Mouse (Mus musculus) stomach, embryonic 15.5 days (tissue): Measurements from ENCODE around the gene Napsa. TPM values are rescaled to one million over a fixed set of nuclear protein-coding genes. Genes with fewer than 3 reads are reported as not detected.

Experiments used
- ATAC-seq: fragments of 200-750 bp; cut with Nextera tagmentation; 2 replicates; pipeline ENCODE4 v1.8.0; 2017; ENCODE audit warnings: low read depth, moderate number of reproducible peaks, moderate TSS enrichment; ENCODE audit not compliant: insufficient read depth, low FRiP score
- H3K27ac ChIP-seq: fragments of 300-500 bp; sonication (generic); 2 replicates; pipeline ENCODE4 v1.5.1; 2015; ENCODE audit warnings: mild to moderate bottlenecking, inconsistent platforms
- H3K27me3 ChIP-seq: fragments of 300-500 bp; sonication (generic); replicated peaks from 2 replicates; pipeline ENCODE4 v1.6.1; 2015; ENCODE audit warnings: inconsistent platforms
- H3K36me3 ChIP-seq: fragments of 300-500 bp; sonication (generic); 2 replicates; pipeline ENCODE4 v1.6.1; 2015; ENCODE audit warnings: inconsistent platforms
- H3K4me1 ChIP-seq: fragments of 300-500 bp; sonication (generic); 2 replicates; pipeline ENCODE4 v1.6.1; 2015; ENCODE audit warnings: inconsistent platforms
- H3K4me2 ChIP-seq: fragments of 300-500 bp; sonication (generic); 2 replicates; pipeline ENCODE4 v1.6.1; 2015; ENCODE audit warnings: mild to moderate bottlenecking, inconsistent platforms
- H3K4me3 ChIP-seq: fragments of 300-500 bp; sonication (generic); replicated peaks from 2 replicates; pipeline ENCODE4 v1.5.1; 2015; ENCODE audit warnings: inconsistent platforms
- H3K9ac ChIP-seq: fragments of 300-500 bp; sonication (generic); 2 replicates; pipeline ENCODE4 v1.6.1; 2015; ENCODE audit warnings: inconsistent platforms
- H3K9me3 ChIP-seq: fragments of 300-500 bp; sonication (generic); 2 replicates; pipeline ENCODE4 v1.6.1; 2016; ENCODE audit warnings: inconsistent platforms
- WGBS: fragments of 180-500 bp; shearing (Covaris S2); methylation state at CpG from one replicate; pipeline ENCODE4 v1.1.7; 2015; 5-methylcytosine and 5-hydroxymethylcytosine counted together
- polyA plus RNA-seq: library from polyadenylated mRNA; unstranded; fragments of >200 nt; fragmentation: Nextera tagmentation; extraction: Ambion mirVana; gene quantifications from 2 replicates; pipeline ENCODE4 v1.2.1, GENCODE M21; 2015

Gene Napsa
- polyA plus RNA-seq, 1 experiment from 2014 or later, result 4.9 TPM

- H3K4me2 ChIP-seq, result no peak overlapping the region
- WGBS, result 71% methylated on average over 1 of the region's 1 CpGs
- peaks cover 32% of the 10 kb centered on the region for H3K27me3 ChIP-seq
Measured at GRCm38 (mm10) chr7:44583146-44583545, 11.0 kb downstream of the Napsa start.

GRCm38 (mm10) chr7:44584265-44584804, 12.2 kb downstream of the Napsa start:
- H3K27ac ChIP-seq, result no peak overlapping the region
- H3K9ac ChIP-seq, result no peak overlapping the region
- no peak overlapping the region for H3K4me3 ChIP-seq
- WGBS, result 73% methylated on average over 4 of the region's 4 CpGs
- H3K4me1 ChIP-seq, result peaks cover 15% of the 10 kb centered on the region
- no peaks in the 10 kb centered on the region for H3K36me3 ChIP-seq
- peaks cover 44% of the 10 kb centered on the region for H3K27me3 ChIP-seq
- H3K9me3 ChIP-seq, result no peaks in the 10 kb centered on the region
- no peak overlapping the region for H3K4me2 ChIP-seq
- no peak for ATAC-seq

More at GRCm38 (mm10) chr7:44583146-44583545, 11.0 kb downstream of the Napsa start:
- no peak for ATAC-seq
- Histone ChIP-seq H3K4me3 (no peak overlapping the region), H3K27ac (no peak overlapping the region), H3K36me3 (no peaks in the 10 kb centered on the region), H3K9me3 (no peaks in the 10 kb centered on the region), H3K4me1 (peaks cover 6% of the 10 kb centered on the region), H3K9ac (no peak overlapping the region)

GRCm38 (mm10) chr7:44584921-44585320, 12.7 kb downstream of the Napsa start:
- no peak overlapping the region for H3K4me2 ChIP-seq
- no peak overlapping the region for H3K27ac ChIP-seq
- no peak overlapping the region for H3K4me3 ChIP-seq
- H3K27me3 ChIP-seq, result peaks cover 48% of the 10 kb centered on the region
- 92% methylated on average over 6 of the region's 6 CpGs for WGBS
- H3K4me1 ChIP-seq, result peaks cover 21% of the 10 kb centered on the region
- no peaks in the 10 kb centered on the region for H3K36me3 ChIP-seq
- no peaks in the 10 kb centered on the region for H3K9me3 ChIP-seq
- no peak; the same call in 1 of the 2 replicates for ATAC-seq
- no peak overlapping the region for H3K9ac ChIP-seq

GRCm38 (mm10) chr7:44585606-44586005, 13.4 kb downstream of the Napsa start:
- WGBS, result 84% methylated on average over 6 of the region's 6 CpGs
- H3K27me3 ChIP-seq, result peaks cover 48% of the 10 kb centered on the region

GRCm38 (mm10) chr7:44586518-44586917, 14.3 kb downstream of the Napsa start:
- H3K4me2 ChIP-seq, result peak overlapping the region; percentile 50
- no peaks in the 10 kb centered on the region for H3K9me3 ChIP-seq
- peak overlapping the region; percentile 26 for H3K4me3 ChIP-seq
- no peak for ATAC-seq
- peaks cover 56% of the 10 kb centered on the region for H3K27me3 ChIP-seq
- H3K9ac ChIP-seq, result no peak overlapping the region
- 9% methylated on average over 19 of the region's 19 CpGs for WGBS
- H3K27ac ChIP-seq, result no peak overlapping the region
- no peaks in the 10 kb centered on the region for H3K36me3 ChIP-seq
- peaks cover 34% of the 10 kb centered on the region for H3K4me1 ChIP-seq

More at GRCm38 (mm10) chr7:44585606-44586005, 13.4 kb downstream of the Napsa start:
- no peaks in the 10 kb centered on the region for H3K36me3 ChIP-seq
- H3K9ac ChIP-seq, result no peak overlapping the region
- peaks cover 26% of the 10 kb centered on the region for H3K4me1 ChIP-seq
- ATAC-seq, result no peak
- no peak overlapping the region for H3K4me2 ChIP-seq
- no peaks in the 10 kb centered on the region for H3K9me3 ChIP-seq
- H3K27ac ChIP-seq, result no peak overlapping the region
- H3K4me3 ChIP-seq, result no peak overlapping the region

GRCm38 (mm10) chr7:44586930-44587329, 14.8 kb downstream of the Napsa start:
- Histone ChIP-seq H3K27me3 (peaks cover 60% of the 10 kb centered on the region), H3K4me1 (peaks cover 38% of the 10 kb centered on the region), H3K36me3 (no peaks in the 10 kb centered on the region), H3K27ac (no peak overlapping the region), H3K4me3 (peak overlapping the region; percentile 26), H3K9me3 (no peaks in the 10 kb centered on the region), H3K9ac (no peak overlapping the region), H3K4me2 (peak overlapping the region; percentile 50)
- WGBS, result under 1% methylated on average over 18 of the region's 18 CpGs
- ATAC-seq, result no peak

GRCm38 (mm10) chr7:44587676-44588075, 15.5 kb downstream of the Napsa start:
- H3K9me3 ChIP-seq, result no peaks in the 10 kb centered on the region
- no peaks in the 10 kb centered on the region for H3K36me3 ChIP-seq
- no peak overlapping the region for H3K9ac ChIP-seq
- H3K4me1 ChIP-seq, result peaks cover 38% of the 10 kb centered on the region
- ATAC-seq, result no peak
- H3K27ac ChIP-seq, result no peak overlapping the region
- H3K27me3 ChIP-seq, result peaks cover 67% of the 10 kb centered on the region
- H3K4me2 ChIP-seq, result no peak overlapping the region
- H3K4me3 ChIP-seq, result no peak overlapping the region
- 34% methylated on average over 6 of the region's 6 CpGs for WGBS

- Histone ChIP-seq H3K27me3 (peaks cover 74% of the 10 kb centered on the region), H3K9ac (no peak overlapping the region), H3K4me2 (peak overlapping the region; percentile 100), H3K9me3 (no peaks in the 10 kb centered on the region), H3K4me3 (peak overlapping the region; percentile 55), H3K27ac (no peak overlapping the region), H3K36me3 (no peaks in the 10 kb centered on the region), H3K4me1 (peaks cover 38% of the 10 kb centered on the region)
- no peak for ATAC-seq
- 7% methylated on average over 12 of the region's 12 CpGs for WGBS
Measured at GRCm38 (mm10) chr7:44588338-44588737, 16.2 kb downstream of the Napsa start.

- H3K9me3 ChIP-seq, result no peaks in the 10 kb centered on the region
- H3K27me3 ChIP-seq, result peaks cover 78% of the 10 kb centered on the region
- peak overlapping the region; percentile 55 for H3K4me3 ChIP-seq
- H3K27ac ChIP-seq, result no peak overlapping the region
- H3K4me2 ChIP-seq, result peak overlapping the region; percentile 100
- no peaks in the 10 kb centered on the region for H3K36me3 ChIP-seq
- H3K4me1 ChIP-seq, result peaks cover 45% of the 10 kb centered on the region
- under 1% methylated on average over 30 of the region's 33 CpGs for WGBS
- H3K9ac ChIP-seq, result 0 out of 2 replicates have a peak overlapping the region, but pooled peaks have one; percentile 19
- peak; percentile 52 for ATAC-seq
Measured at GRCm38 (mm10) chr7:44589149-44589548, 17.0 kb downstream of the Napsa start.

GRCm38 (mm10) chr7:44589946-44590345, 17.8 kb downstream of the Napsa start:
- peaks cover 76% of the 10 kb centered on the region for H3K27me3 ChIP-seq
- peak overlapping the region; percentile 55; the same call in 1 of the 2 replicates for H3K4me3 ChIP-seq
- H3K4me2 ChIP-seq, result peak overlapping the region; percentile 100
- 6% methylated on average over 13 of the region's 13 CpGs for WGBS
- H3K9ac ChIP-seq, result no peak overlapping the region
- H3K4me1 ChIP-seq, result peaks cover 45% of the 10 kb centered on the region
- no peak for ATAC-seq
- H3K27ac ChIP-seq, result no peak overlapping the region
- H3K9me3 ChIP-seq, result no peaks in the 10 kb centered on the region
- H3K36me3 ChIP-seq, result no peaks in the 10 kb centered on the region

GRCm38 (mm10) chr7:44590402-44591347, 18.5 kb downstream of the Napsa start, which contains the start of gene Kcnc3:
TSS of gene Kcnc3 (plus strand) at chr7:44590664.
- peak; percentile 93 for ATAC-seq
- Histone ChIP-seq H3K9me3 (no peaks in the 10 kb centered on the region), H3K4me1 (peaks cover 45% of the 10 kb centered on the region), H3K27ac (0 out of 2 replicates have a peak within 1 kb of the TSS, but pooled peaks have one; percentile 26), H3K36me3 (no peaks in the 10 kb centered on the region), H3K4me3 (peak within 1 kb of the TSS; percentile 55), H3K4me2 (peak within 1 kb of the TSS; percentile 100), H3K9ac (peak within 1 kb of the TSS; percentile 22; the same call in 1 of the 2 replicates), H3K27me3 (peaks cover 69% of the 10 kb centered on the region)
- under 1% methylated on average over 65 of the region's 80 CpGs for WGBS
